Mouse (Mus musculus): ENCODE data around the gene Gm17631. TPM values are rescaled to one million over a fixed set of nuclear protein-coding genes. Genes with fewer than 3 reads are reported as not detected.
"Not testable (repeated sequence)": the region's sequence is repeated elsewhere in the genome, so short reads cannot be mapped to it uniquely, and the experiment has no call there.

The Gm17631 gene
- not detected in 2 replicates for polyA plus RNA-seq (2016; fragmentation: Nextera tagmentation; extraction: Ambion mirVana)

GRCm38 (mm10) chr6:129862349-129862748 lies at the start of gene Gm17631:
Gene Gm17631 (plus strand): TSS chr6:129862649.
- H3K27ac ChIP-seq; H3K4me3 ChIP-seq; H3K27me3 ChIP-seq (ENCODE audit: low read depth, poor library complexity, severe bottlenecking); DNase-seq (ENCODE audit: low spot score); H3K4me1 ChIP-seq; H3K9me3 ChIP-seq (replicated peaks); H3K36me3 ChIP-seq: not testable (repeated sequence)
- WGBS: no CpG with 5 or more reads among the region's 3 CpGs

GRCm38 (mm10) chr6:129817731-129818130 lies 44.7 kb upstream of the Gm17631 start:
- WGBS: 64% methylated on average over 3 of the region's 3 CpGs
- H3K4me3 ChIP-seq: no peak overlapping the region
- DNase-seq (ENCODE audit: low spot score): no peak
- no peaks in the 10 kb centered on the region for H3K4me1 ChIP-seq
- 0 out of 2 replicates have a peak, but pooled peaks cover 2% of the 10 kb centered on the region for H3K9me3 ChIP-seq (replicated peaks)
- no peaks in the 10 kb centered on the region for H3K36me3 ChIP-seq
- no peaks in the 10 kb centered on the region for H3K27me3 ChIP-seq (ENCODE audit: low read depth, poor library complexity, severe bottlenecking)
- H3K27ac ChIP-seq: no peak overlapping the region

DNA sequence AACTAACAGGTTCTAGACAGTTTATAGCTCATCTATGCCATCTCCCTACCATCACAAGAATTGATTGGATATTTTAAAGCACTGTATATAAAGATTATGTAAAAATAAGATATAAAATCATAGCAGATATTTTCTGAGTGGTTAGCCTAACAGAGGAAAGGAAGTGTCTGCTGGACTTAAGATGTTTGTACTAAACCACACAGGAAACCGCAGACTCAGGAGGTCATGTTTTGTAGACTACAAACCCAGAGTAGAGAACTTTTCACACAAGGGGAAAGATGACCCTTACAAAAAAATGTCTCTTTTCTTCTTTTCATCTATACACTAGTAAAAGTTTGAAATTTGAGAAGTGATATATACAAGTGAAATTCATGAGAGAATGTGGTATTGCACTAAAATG lies 38.4 kb upstream of the Gm17631 start:
- DNase-seq (ENCODE audit: low spot score): no peak
- Histone ChIP-seq H3K27me3 (ENCODE audit: low read depth, poor library complexity, severe bottlenecking) (no peaks in the 10 kb centered on the region), H3K4me3 (no peak overlapping the region), H3K4me1 (no peaks in the 10 kb centered on the region), H3K36me3 (no peaks in the 10 kb centered on the region), H3K27ac (no peak overlapping the region), H3K9me3 (replicated peaks) (peaks cover 2% of the 10 kb centered on the region; the same call in 1 of the 2 replicates)
- WGBS: 98% methylated on average over 1 of the region's 1 CpGs

GRCm38 (mm10) chr6:129825559-129825958 lies 36.9 kb upstream of the Gm17631 start:
- no peak for DNase-seq (ENCODE audit: low spot score)
- Histone ChIP-seq H3K9me3 (replicated peaks) (no peaks in the 10 kb centered on the region; the same call in 1 of the 2 replicates), H3K4me1 (no peaks in the 10 kb centered on the region), H3K4me3 (no peak overlapping the region), H3K27me3 (ENCODE audit: low read depth, poor library complexity, severe bottlenecking) (no peaks in the 10 kb centered on the region), H3K27ac (no peak overlapping the region), H3K36me3 (no peaks in the 10 kb centered on the region)
- WGBS: 91% methylated on average over 1 of the region's 1 CpGs

DNA sequence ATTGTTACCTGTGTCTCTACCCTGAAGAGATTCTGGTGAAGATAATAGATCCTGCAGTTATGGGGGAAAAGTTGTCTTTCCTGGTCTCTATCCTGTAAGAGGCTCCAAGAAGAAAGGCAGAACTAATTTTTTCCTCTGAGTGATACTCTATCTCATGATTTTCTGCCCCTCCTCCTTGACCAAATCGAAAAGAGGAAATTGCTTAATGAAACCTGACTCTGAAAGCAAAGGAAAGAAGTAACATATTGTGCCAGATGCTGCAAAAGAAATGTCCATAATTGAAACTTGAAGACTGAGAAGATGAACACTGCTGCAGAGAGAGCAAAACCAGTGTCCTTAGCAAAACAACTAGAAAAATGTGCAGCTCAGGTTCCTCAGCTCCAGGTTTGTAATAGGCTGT lies 14.1 kb downstream of the Gm17631 start, which contains the start of gene Klra17:
Klra17 (minus strand) TSS at position 124 of the 400 bp plus-strand sequence.
- no peak for DNase-seq (ENCODE audit: low spot score)
- Histone ChIP-seq H3K27ac (no peak within 1 kb of the TSS), H3K9me3 (replicated peaks) (no peaks in the 10 kb centered on the region), H3K27me3 (ENCODE audit: low read depth, poor library complexity, severe bottlenecking) (no peaks in the 10 kb centered on the region), H3K4me1 (no peaks in the 10 kb centered on the region), H3K36me3 (no peaks in the 10 kb centered on the region), H3K4me3 (no peak within 1 kb of the TSS)
- WGBS: 47% methylated on average over 1 of the region's 1 CpGs

DNA sequence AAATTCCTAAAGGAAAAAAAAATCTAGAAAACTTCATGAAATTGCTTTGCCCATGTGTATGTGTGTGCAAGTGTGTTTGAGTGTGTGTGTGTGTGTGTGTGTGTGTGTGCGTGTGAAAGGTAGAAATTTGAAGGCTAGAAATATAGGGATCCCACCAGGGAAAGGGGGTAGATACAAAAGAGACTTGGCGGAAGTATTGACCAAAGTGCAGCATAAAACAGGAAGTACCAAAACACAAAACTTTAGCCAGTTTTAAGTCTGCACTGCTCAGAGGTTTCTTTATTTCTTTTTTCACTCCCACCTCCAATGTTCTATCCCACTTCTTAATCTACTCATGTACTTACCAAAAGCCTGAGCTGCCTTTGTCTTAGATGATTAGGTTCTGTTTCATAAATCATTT lies 20.1 kb downstream of the Gm17631 start:
- Histone ChIP-seq H3K4me1 (no peaks in the 10 kb centered on the region), H3K27me3 (ENCODE audit: low read depth, poor library complexity, severe bottlenecking) (no peaks in the 10 kb centered on the region), H3K27ac (no peak overlapping the region), H3K9me3 (replicated peaks) (no peaks in the 10 kb centered on the region), H3K4me3 (no peak overlapping the region), H3K36me3 (no peaks in the 10 kb centered on the region)
- whole genome bisulfite sequencing: 92% methylated on average over 2 of the region's 2 CpGs
- no peak for DNase-seq (ENCODE audit: low spot score)

Other genes with a start within 250 kb of the Gm17631 start
- gene Klrk1, start 238.8 kb upstream of the Gm17631 start, polyA plus RNA-seq (2016; fragmentation: Nextera tagmentation; extraction: Ambion mirVana): not detected in 2 replicates
- gene Klrc3, start 219.3 kb upstream of the Gm17631 start, polyA plus RNA-seq (2016; fragmentation: Nextera tagmentation; extraction: Ambion mirVana): not detected in 2 replicates
- not detected in 2 replicates for gene Klrc2, start 202.0 kb upstream of the Gm17631 start, polyA plus RNA-seq (2016; fragmentation: Nextera tagmentation; extraction: Ambion mirVana)
- not detected in 2 replicates for gene Klrc1, start 183.7 kb upstream of the Gm17631 start, polyA plus RNA-seq (2016; fragmentation: Nextera tagmentation; extraction: Ambion mirVana)
- not detected in 2 replicates for gene Klri1, start 145.5 kb upstream of the Gm17631 start, polyA plus RNA-seq (2016; fragmentation: Nextera tagmentation; extraction: Ambion mirVana)
- gene Klri2, start 122.2 kb upstream of the Gm17631 start, polyA plus RNA-seq (2016; fragmentation: Nextera tagmentation; extraction: Ambion mirVana): not detected in 2 replicates
- not detected in 2 replicates for gene Gm156, start 78.4 kb upstream of the Gm17631 start, polyA plus RNA-seq (2016; fragmentation: Nextera tagmentation; extraction: Ambion mirVana)
- not detected in 2 replicates for gene Klra17, start 14.0 kb downstream of the Gm17631 start, polyA plus RNA-seq (2016; fragmentation: Nextera tagmentation; extraction: Ambion mirVana)
- gene Klra5, start 55.0 kb downstream of the Gm17631 start, polyA plus RNA-seq (2016; fragmentation: Nextera tagmentation; extraction: Ambion mirVana): not detected in 2 replicates
- gene Klra6, start 164.3 kb downstream of the Gm17631 start, polyA plus RNA-seq (2016; fragmentation: Nextera tagmentation; extraction: Ambion mirVana): not detected in 2 replicates
- gene Klra4, start 204.6 kb downstream of the Gm17631 start, polyA plus RNA-seq (2016; fragmentation: Nextera tagmentation; extraction: Ambion mirVana): not detected in 2 replicates

Measured in limb, embryonic 10.5 days (tissue).